Mouse (Mus musculus) G1E (cell line): ENCODE results near the gene Cars2. TPM values are rescaled to one million over a fixed set of nuclear protein-coding genes. Genes with fewer than 3 reads are reported as not detected.
"Not testable (repeated sequence)": the region's sequence is repeated elsewhere in the genome, so short reads cannot be mapped to it uniquely, and the experiment has no call there.

ENCODE experiments used
- ATAC-seq: 2 replicates; pipeline ENCODE4 v1.8.0; 2016; ENCODE audit warnings: mild to moderate bottlenecking; ENCODE audit not compliant: insufficient number of reproducible peaks, poor library complexity, low FRiP score, severe bottlenecking; ENCODE audit errors: extremely low read depth
- DNase-seq: peaks from one replicate; pipeline ENCODE4 v3.0.0; 2012; ENCODE audit warnings: low spot score
- H3K27me3 ChIP-seq: 2 replicates; pipeline ENCODE4 v1.6.1; 2012; ENCODE audit warnings: mild to moderate bottlenecking, low read length, inconsistent platforms; ENCODE audit not compliant: insufficient read depth
- H3K36me3 ChIP-seq: replicated peaks from 2 replicates; pipeline ENCODE3; 2012; ENCODE audit warnings: mild to moderate bottlenecking, inconsistent platforms
- H3K4me1 ChIP-seq: 2 replicates; pipeline ENCODE4 v1.6.1; 2012; ENCODE audit warnings: low read depth, low read length, inconsistent platforms, mixed read lengths; ENCODE audit not compliant: insufficient read depth
- H3K4me3 ChIP-seq: 2 replicates; pipeline ENCODE4 v1.5.1; 2012; ENCODE audit warnings: low read depth, mild to moderate bottlenecking, inconsistent platforms, low read length, moderate library complexity, mixed read lengths
- H3K9me3 ChIP-seq: replicated peaks from 2 replicates; pipeline ENCODE4 v1.6.1; 2012; ENCODE audit warnings: inconsistent platforms
- CTCF ChIP-seq: IDR thresholded peaks from 2 replicates; pipeline ENCODE4 v1.5.1; 2012; ENCODE audit warnings: low read depth, low read length, inconsistent platforms, mixed read lengths
- GATA1 ChIP-seq: IDR thresholded peaks from 2 replicates; pipeline ENCODE4 v1.6.1; 2012; ENCODE audit warnings: borderline replicate concordance, low read length, inconsistent platforms, mixed read lengths
- GATA2 ChIP-seq: IDR thresholded peaks from 2 replicates; pipeline ENCODE4 v1.6.1; 2012; ENCODE audit warnings: low read depth, low read length, inconsistent platforms, borderline replicate concordance
- POLR2AphosphoS5 ChIP-seq: IDR thresholded peaks from 2 replicates; pipeline ENCODE4 v1.6.1; 2012; ENCODE audit warnings: low read depth, low read length, inconsistent platforms; ENCODE audit not compliant: insufficient replicate concordance
- TAL1 ChIP-seq: conservative IDR thresholded peaks from 2 replicates; pipeline ENCODE4 v1.6.1; 2012; ENCODE audit warnings: low read depth, low read length, inconsistent platforms, mixed read lengths
- polyA plus RNA-seq: library from polyadenylated mRNA; stranded (reverse); fragments of >175 nt; gene quantifications from 2 replicates; pipeline ENCODE4 v1.2.3, GENCODE M21; 2012
- total RNA-seq, 2 experiments: library from RNA; stranded (forward) in 1 of 2; stranded (reverse) in 1 of 2; fragments of 200-1000 nt in 1 of 2; fragments of >200 nt in 1 of 2; fragmentation: Nextera tagmentation in 1 of 2; gene quantifications; 2 replicates each; pipeline ENCODE4 v1.2.3; 2014 to 2017

The Cars2 gene
- total and polyA plus RNA-seq, 3 experiments: 25.7 to 47.4 (median 34.7) TPM

DNA sequence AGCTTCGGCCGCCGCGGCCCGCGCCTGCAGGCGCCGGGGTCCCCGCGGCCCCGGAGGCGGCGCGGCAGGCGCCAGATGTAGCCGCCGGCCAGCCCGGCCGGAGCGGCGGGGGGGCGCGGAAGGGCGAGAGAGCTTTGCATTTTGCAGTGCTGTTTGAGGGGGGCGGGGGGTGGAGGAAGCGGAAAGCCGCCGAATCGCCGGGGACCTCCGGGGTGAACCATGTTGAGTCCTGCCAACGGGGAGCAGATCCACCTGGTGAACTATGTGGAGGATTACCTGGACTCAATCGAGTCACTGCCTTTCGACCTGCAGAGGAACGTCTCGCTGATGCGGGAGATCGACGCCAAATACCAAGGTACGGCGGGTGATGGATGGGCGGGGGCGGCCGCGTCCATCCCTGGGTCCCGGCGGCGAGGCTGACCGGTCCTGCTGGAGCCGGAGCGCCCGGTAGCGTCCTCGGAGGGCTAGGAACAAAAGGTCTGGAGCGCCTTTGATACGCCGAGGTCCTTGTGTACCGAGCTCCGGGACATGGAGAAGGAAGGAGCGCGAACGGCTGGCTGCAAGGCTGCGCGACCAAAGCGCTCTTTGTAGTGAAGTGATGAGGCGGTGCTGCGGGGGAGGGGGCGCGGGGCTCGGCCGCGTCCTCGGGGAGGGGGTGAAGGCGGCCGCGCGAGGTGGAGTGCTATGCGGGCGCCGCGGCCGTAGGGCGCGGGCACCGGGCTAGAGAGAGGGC, 6.3 kb upstream of the Cars2 start:
- peak overlapping the region; percentile 85 for H3K4me3 ChIP-seq
- H3K27me3 ChIP-seq: no peaks in the 10 kb centered on the region; the same call in 1 of the 2 replicates
- peaks cover 26% of the 10 kb centered on the region for H3K36me3 ChIP-seq
- peaks cover 44% of the 10 kb centered on the region for H3K4me1 ChIP-seq
- DNase-seq (peak; percentile 37), ATAC-seq (no peak)
- peaks cover 8% of the 10 kb centered on the region for H3K9me3 ChIP-seq
- TF ChIP-seq GATA2 (no peak), GATA1 (no peak), TAL1 (no peak), CTCF (no peak), POLR2AphosphoS5 (no peak)

DNA sequence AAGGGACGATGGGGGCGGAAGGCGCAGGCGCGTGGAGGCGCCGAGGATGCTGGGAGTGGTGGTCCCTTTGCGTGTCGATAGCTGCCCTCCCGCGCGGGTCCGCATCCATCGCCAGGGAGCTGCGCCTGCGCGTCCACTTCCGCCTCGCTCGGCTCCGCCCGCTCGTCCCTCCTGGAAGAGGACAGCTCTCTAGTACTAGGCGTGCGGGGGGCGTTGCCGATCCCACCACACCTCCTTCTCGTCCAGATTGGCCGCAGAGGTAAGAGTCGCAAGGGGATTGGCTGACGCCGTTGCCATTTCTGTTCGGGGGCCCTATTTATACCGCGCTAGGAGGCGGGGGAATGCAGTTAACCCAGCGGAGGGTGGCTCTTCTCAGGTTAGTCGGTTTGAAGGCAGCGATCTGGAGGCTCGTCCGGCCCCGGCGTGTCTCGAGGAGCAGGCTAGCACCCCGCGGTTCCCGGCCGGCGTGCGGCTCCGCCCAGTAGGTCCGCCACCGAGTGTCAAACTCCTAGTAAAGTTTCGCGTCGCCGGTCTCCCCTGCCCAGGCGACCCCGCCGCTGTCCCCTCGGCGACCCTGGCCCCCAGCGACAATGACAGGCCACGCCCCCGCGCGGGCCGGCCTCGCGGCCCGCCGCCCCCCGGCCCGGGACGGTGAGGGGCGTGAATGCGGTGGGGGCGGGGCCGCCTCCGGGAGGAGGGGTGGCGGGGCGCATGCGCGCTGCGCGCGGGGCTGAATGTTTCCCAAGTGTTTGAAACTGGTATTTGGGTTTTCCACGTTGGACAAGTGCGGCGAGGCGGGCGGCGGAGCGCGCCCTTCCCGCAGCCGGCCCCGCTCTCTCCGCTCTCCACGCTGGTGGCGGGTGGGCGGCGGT, 5.4 kb upstream of the Cars2 start:
- Histone ChIP-seq H3K27me3 (no peaks in the 10 kb centered on the region), H3K4me1 (peaks cover 48% of the 10 kb centered on the region), H3K4me3 (peak overlapping the region; percentile 85), H3K36me3 (peaks cover 17% of the 10 kb centered on the region), H3K9me3 (0 out of 2 replicates have a peak, but pooled peaks cover 2% of the 10 kb centered on the region)
- peak; percentile 72 for ATAC-seq
- peak; percentile 98 for DNase-seq
- TF ChIP-seq GATA2 (no peak), CTCF (no peak), GATA1 (no peak), TAL1 (no peak), POLR2AphosphoS5 (peak; percentile 94)

DNA sequence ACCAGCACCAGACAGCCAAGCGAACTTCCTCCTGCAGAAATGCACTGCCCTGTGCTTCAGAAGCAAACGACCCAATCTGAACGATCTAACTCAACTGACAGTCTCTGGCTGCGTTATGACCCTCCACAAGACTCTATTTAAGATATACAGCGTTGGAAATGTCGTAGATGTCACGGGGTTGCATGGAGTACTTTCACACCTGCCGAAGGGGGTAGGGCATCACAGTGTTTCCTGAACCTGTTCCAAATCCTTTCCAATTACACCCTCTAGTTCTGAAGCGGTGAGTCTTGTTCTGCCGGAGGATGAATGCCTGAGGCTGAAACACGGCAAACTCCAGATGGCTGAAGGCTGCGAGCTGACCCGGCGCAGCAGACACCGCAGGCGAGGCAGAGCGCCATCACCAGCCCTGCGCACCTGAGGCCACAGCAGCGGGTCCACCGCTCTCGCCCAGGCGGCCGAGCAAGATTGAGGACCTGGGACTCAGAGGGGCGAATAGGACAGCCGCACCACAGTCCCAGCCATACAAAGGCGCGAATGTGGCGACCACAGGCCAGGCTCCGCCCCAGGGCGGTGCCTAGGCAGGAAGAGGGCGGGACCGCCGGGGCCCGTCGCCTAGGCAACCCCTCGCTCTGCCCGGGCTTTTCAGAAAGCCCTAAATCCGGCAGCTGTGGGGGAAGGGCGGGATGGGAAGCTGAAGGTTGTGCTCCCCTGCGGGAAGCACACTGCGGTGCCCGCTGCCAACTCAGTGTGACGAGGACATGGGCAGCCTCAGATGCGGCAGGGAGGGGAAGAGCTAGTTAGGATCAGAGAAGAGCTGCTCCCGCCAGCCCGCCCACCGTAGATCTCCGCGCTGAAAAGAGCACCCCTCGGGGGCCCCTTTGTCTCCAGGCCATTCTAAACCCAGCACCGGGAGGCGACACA, 4.5 kb upstream of the Cars2 start, which contains the start of gene Ing1:
Gene Ing1 (plus strand): TSS at position 773 of the 921 bp plus-strand sequence.
- TF ChIP-seq TAL1 (no peak), GATA2 (no peak), POLR2AphosphoS5 (no peak), GATA1 (no peak), CTCF (no peak)
- Histone ChIP-seq H3K36me3 (peaks cover 8% of the 10 kb centered on the region), H3K4me3 (peak within 1 kb of the TSS; percentile 85), H3K4me1 (peaks cover 49% of the 10 kb centered on the region), H3K27me3 (no peaks in the 10 kb centered on the region), H3K9me3 (0 out of 2 replicates have a peak, but pooled peaks cover 2% of the 10 kb centered on the region)
- DNase-seq (peak; percentile 83), ATAC-seq (peak; percentile 32)

DNA sequence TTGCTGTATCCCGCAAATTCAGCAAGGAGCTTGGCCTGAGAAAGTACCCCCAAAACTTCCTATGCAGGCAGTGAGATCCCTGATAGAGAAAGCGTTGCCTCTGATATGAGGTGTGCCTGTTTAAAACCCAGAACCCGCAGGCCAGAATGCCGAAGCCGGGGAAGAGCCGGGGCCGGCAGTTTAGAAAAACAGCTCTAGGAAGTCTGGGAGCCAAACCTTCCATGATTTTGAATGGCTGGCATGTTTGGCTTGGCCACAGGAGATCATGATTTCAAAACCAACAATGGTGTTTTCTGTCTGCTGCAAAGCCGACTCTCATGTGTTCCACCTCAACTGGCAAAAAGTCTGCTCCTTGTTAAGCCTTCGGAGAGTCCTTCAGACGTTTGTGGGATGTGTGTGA, 1.8 kb upstream of the Cars2 start:
- no peaks in the 10 kb centered on the region for H3K27me3 ChIP-seq
- H3K36me3 ChIP-seq: peaks cover 25% of the 10 kb centered on the region
- peaks cover 49% of the 10 kb centered on the region for H3K4me1 ChIP-seq
- no peak overlapping the region for H3K4me3 ChIP-seq
- DNase-seq (no peak), ATAC-seq (no peak)
- TF ChIP-seq CTCF (no peak), POLR2AphosphoS5 (no peak), GATA1 (no peak), GATA2 (no peak), TAL1 (no peak)
- 0 out of 2 replicates have a peak, but pooled peaks cover 2% of the 10 kb centered on the region for H3K9me3 ChIP-seq

DNA sequence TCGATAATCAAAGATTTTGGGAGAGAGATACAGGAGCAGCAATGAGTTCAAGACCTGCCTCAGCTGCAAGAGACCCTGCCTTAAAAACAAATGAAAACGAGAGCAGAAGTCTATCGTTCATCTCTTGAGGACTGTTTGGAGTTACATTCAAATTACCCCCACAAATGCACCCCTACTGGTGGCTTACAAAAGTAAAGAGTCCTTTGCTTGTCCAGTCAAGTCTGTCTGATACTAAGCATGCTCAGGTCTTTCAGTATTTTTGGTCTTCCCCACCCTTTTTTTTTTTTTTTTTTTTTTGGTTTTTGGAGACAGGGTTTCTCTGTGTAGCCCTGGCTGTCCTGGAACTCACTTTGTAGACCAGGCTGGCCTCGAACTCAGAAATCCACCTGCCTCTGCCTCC, 914 bp upstream of the Cars2 start:
- Histone ChIP-seq H3K4me1 (peaks cover 56% of the 10 kb centered on the region), H3K36me3 (peaks cover 28% of the 10 kb centered on the region)
- H3K9me3 ChIP-seq, H3K4me3 ChIP-seq, ATAC-seq, H3K27me3 ChIP-seq, DNase-seq: not testable (repeated sequence)

DNA sequence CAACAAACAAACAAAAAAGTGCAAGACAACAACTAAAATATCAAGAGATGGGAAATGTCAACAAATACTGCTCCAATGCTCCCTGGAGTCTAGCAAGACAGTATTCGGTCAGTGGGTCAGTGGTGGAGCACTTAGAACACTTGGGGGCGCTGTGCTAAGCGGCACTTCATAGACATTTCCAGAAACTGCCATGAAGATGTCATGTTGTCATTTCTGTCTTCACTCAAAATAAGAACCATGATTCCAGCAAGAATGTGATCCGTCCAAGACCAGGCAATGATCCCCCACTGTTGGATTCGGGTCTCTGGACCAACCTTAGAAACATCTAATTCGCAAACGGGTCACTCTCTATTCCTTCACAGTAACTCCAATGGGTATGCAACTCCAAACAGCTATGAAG, 877 bp downstream of the Cars2 start:
- DNase-seq (peak; percentile 53), ATAC-seq (no peak)
- no peaks in the 10 kb centered on the region for H3K27me3 ChIP-seq
- peak overlapping the region; percentile 79 for H3K4me3 ChIP-seq
- no peak for TF ChIP-seq GATA1
- TF ChIP-seq CTCF: peak; percentile 67
- TF ChIP-seq TAL1: no peak
- TF ChIP-seq POLR2AphosphoS5: no peak
- TF ChIP-seq GATA2: no peak
- no peaks in the 10 kb centered on the region for H3K9me3 ChIP-seq
- H3K4me1 ChIP-seq: peaks cover 54% of the 10 kb centered on the region
- H3K36me3 ChIP-seq: peaks cover 43% of the 10 kb centered on the region
